Mouse (Mus musculus) myocyte (in vitro differentiated cells): ENCODE results near the gene Cops4. TPM values are rescaled to one million over a fixed set of nuclear protein-coding genes. Genes with fewer than 3 reads are reported as not detected.

Source experiments
- H3K27me3 ChIP-seq: one replicate; pipeline ENCODE4 v1.6.1; 2011; ENCODE audit not compliant: control insufficient read depth, insufficient read depth, insufficient read length
- H3K36me3 ChIP-seq: one replicate; pipeline ENCODE4 v1.6.1; 2011; ENCODE audit not compliant: control insufficient read depth, insufficient read depth
- H3K4me2 ChIP-seq: one replicate; pipeline ENCODE4 v1.6.1; 2011; ENCODE audit warnings: low read depth, control low read depth
- H3K4me3 ChIP-seq: one replicate; pipeline ENCODE4 v1.5.1; 2011; ENCODE audit warnings: mild to moderate bottlenecking, control low read depth, moderate library complexity
- H3K79me2 ChIP-seq: one replicate; pipeline ENCODE4 v1.6.1; 2011; ENCODE audit not compliant: control insufficient read depth, insufficient read depth
- H3ac ChIP-seq: one replicate; pipeline ENCODE4 v1.6.1; 2011; ENCODE audit not compliant: control insufficient read depth, insufficient read length
- CEBPB ChIP-seq: IDR thresholded peaks from 2 replicates; pipeline ENCODE4 v1.6.1; 2011; ENCODE audit warnings: mild to moderate bottlenecking, moderate library complexity; ENCODE audit not compliant: poor library complexity, insufficient read depth, severe bottlenecking
- E2F4 ChIP-seq: IDR thresholded peaks from one replicate; pipeline ENCODE4 v1.6.1; 2011; ENCODE audit warnings: mild to moderate bottlenecking, control low read depth, moderate library complexity; ENCODE audit not compliant: insufficient read depth
- MAX ChIP-seq: IDR thresholded peaks from one replicate; pipeline ENCODE4 v1.6.1; 2011; ENCODE audit warnings: low read depth, mild to moderate bottlenecking, control low read depth
- MYOD1 ChIP-seq, 3 experiments: IDR thresholded peaks; one replicate each; pipeline ENCODE4 v1.6.1; 2011; ENCODE audit warnings: control low read depth in 2 of 3, low read depth in 2 of 3, mild to moderate bottlenecking in 2 of 3, moderate library complexity in 1 of 3; ENCODE audit not compliant: insufficient read length in 2 of 3, control insufficient read depth in 1 of 3
- MYOG ChIP-seq, 3 experiments: IDR thresholded peaks; one replicate each; pipeline ENCODE4 v1.6.1; 2011; ENCODE audit warnings: control low read depth in 2 of 3, low read depth in 2 of 3, mild to moderate bottlenecking in 2 of 3; ENCODE audit not compliant: insufficient read length in 2 of 3, control insufficient read depth in 1 of 3, insufficient read depth in 1 of 3
- POLR2A ChIP-seq: IDR thresholded peaks from one replicate; pipeline ENCODE4 v1.6.1; 2011; ENCODE audit warnings: low read depth, mild to moderate bottlenecking, control low read depth, moderate library complexity; ENCODE audit not compliant: insufficient read length
- POLR2AphosphoS2 ChIP-seq: IDR thresholded peaks from one replicate; pipeline ENCODE4 v1.6.1; 2011; ENCODE audit warnings: low read depth, control low read depth; ENCODE audit not compliant: insufficient read length
- REST ChIP-seq: IDR thresholded peaks from one replicate; pipeline ENCODE4 v1.6.1; 2011; ENCODE audit warnings: mild to moderate bottlenecking, control low read depth, moderate library complexity; ENCODE audit not compliant: insufficient read depth, insufficient read length
- SRF ChIP-seq: IDR thresholded peaks from one replicate; pipeline ENCODE4 v1.6.1; 2011; ENCODE audit warnings: low read depth; ENCODE audit not compliant: control insufficient read depth, insufficient read length
- TCF12 ChIP-seq: IDR thresholded peaks from one replicate; pipeline ENCODE4 v1.6.1; 2011; ENCODE audit warnings: mild to moderate bottlenecking, control low read depth; ENCODE audit not compliant: poor library complexity, insufficient read depth, severe bottlenecking
- TCF3 ChIP-seq: IDR thresholded peaks from one replicate; pipeline ENCODE4 v1.6.1; 2011; ENCODE audit warnings: low read depth, control low read depth; ENCODE audit not compliant: insufficient read length
- USF1 ChIP-seq: IDR thresholded peaks from one replicate; pipeline ENCODE4 v1.6.1; 2011; ENCODE audit warnings: low read depth, mild to moderate bottlenecking, control low read depth, moderate library complexity
- polyA plus RNA-seq: library from polyadenylated mRNA; unstranded; fragments of >200 nt; fragmentation: generic; extraction: Trizol; gene quantifications from one replicate; pipeline ENCODE4 v1.2.1, GENCODE M21; 2012; ENCODE audit warnings: missing spikeins

Cops4 gene
- polyA plus RNA-seq, 1 experiment = 104 TPM

GRCm38 (mm10) chr5:100535826-100536225 lies 17.7 kb downstream of the Cops4 start:
- no peak overlapping the region for H3ac ChIP-seq
- H3K4me3 ChIP-seq = no peak overlapping the region
- H3K36me3 ChIP-seq = peaks cover 45% of the 10 kb centered on the region
- H3K79me2 ChIP-seq = no peaks in the 10 kb centered on the region
- H3K27me3 ChIP-seq = no peaks in the 10 kb centered on the region
- H3K4me2 ChIP-seq = no peak overlapping the region
- TF ChIP-seq MYOG (IDR thresholded peaks at IDR 0.05; ENCODE audit: control insufficient read depth in 1 of 3, insufficient read depth in 1 of 3, insufficient read length in 2 of 3, low read depth in 2 of 3) (no peak), CEBPB (no peak), TCF3 (no peak), POLR2A (no peak), USF1 (no peak), TCF12 (no peak), POLR2AphosphoS2 (no peak), E2F4 (no peak), SRF (no peak), MAX (no peak), REST (no peak)

DNA sequence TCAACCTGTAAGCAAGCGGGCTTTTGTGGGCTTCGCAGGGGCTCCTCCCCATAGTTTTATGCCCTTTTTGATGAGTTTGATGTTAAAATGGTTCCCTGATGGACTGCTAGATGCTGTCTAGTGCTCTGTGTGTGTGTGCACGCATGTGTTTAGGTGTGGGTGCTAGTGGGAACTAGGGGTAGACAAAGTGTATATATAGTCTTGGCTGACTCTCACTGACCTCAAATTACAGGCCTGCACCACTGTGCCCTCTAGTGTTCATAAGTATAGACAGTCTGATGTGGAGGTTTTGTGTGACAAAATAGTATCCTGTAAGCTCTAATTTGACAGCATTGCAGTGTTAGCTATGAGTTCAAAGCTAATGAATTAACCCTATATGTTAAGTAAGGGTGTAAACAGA lies 18.5 kb downstream of the Cops4 start:
- TF ChIP-seq CEBPB (no peak), MYOG (IDR thresholded peaks at IDR 0.05; ENCODE audit: control insufficient read depth in 1 of 3, insufficient read depth in 1 of 3, insufficient read length in 2 of 3, low read depth in 2 of 3) (no peak), TCF12 (no peak), USF1 (no peak), TCF3 (no peak), REST (no peak), POLR2AphosphoS2 (no peak), E2F4 (no peak)

DNA sequence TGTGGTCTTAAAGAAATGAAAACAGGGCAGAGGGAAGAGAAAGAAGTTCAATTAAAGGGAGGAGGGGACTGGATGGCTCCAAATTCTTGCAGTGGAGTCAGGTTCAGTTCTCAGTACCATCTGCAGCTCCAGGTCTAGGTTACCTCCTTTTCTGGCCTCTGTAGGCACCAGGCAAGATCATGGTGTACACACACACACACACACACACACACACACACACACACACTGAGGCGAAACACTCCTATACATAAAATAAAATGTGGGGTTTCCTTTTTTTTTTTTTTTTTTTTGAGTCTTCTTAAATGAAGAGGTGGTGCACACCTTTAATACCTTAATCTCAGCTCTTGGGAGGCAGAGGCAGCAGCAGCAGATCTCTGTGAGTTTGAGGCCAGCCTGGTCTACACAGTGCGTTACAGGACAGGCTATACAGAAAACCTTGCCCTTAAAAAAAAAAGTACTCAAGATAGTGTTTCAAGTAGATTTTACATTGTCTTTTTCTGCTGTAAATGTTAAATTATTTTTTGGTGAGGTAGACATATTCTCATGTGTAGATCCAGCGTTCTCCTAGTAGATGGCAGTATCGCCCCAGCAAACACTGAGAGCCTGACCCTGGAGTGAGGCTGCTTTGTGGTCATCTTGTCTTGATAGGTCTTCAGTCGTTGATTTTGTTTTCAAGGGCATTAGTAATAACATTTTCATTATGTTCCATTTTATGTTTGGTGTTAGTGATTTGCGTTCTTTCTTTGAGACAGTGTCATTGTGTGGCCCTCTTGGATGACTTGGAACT lies 28.4 kb downstream of the Cops4 start:
- no peak overlapping the region for H3K4me2 ChIP-seq
- H3K27me3 ChIP-seq = no peaks in the 10 kb centered on the region
- peaks cover 36% of the 10 kb centered on the region for H3K36me3 ChIP-seq
- H3ac ChIP-seq = no peak overlapping the region
- no peak overlapping the region for H3K4me3 ChIP-seq
- TF ChIP-seq POLR2AphosphoS2 = no peak
- TF ChIP-seq POLR2A = no peak
- no peak for TF ChIP-seq MYOG (IDR thresholded peaks at IDR 0.05; ENCODE audit: control insufficient read depth in 1 of 3, insufficient read depth in 1 of 3, insufficient read length in 2 of 3, low read depth in 2 of 3)
- TF ChIP-seq USF1 = no peak
- no peak for TF ChIP-seq SRF
- TF ChIP-seq REST = no peak
- no peak for TF ChIP-seq MYOD1 (IDR thresholded peaks at IDR 0.05; ENCODE audit: control insufficient read depth in 1 of 3, insufficient read length in 2 of 3, low read depth in 2 of 3)
- no peak for TF ChIP-seq TCF3
- no peak for TF ChIP-seq E2F4
- TF ChIP-seq MAX = no peak
- no peak for TF ChIP-seq CEBPB
- no peak for TF ChIP-seq TCF12
- H3K79me2 ChIP-seq = no peaks in the 10 kb centered on the region

More for the DNA sequence above, 18.5 kb downstream of the Cops4 start:
- no peak overlapping the region for H3K4me2 ChIP-seq
- no peaks in the 10 kb centered on the region for H3K79me2 ChIP-seq
- peaks cover 44% of the 10 kb centered on the region for H3K36me3 ChIP-seq
- no peak overlapping the region for H3ac ChIP-seq
- H3K4me3 ChIP-seq = no peak overlapping the region
- H3K27me3 ChIP-seq = no peaks in the 10 kb centered on the region

DNA sequence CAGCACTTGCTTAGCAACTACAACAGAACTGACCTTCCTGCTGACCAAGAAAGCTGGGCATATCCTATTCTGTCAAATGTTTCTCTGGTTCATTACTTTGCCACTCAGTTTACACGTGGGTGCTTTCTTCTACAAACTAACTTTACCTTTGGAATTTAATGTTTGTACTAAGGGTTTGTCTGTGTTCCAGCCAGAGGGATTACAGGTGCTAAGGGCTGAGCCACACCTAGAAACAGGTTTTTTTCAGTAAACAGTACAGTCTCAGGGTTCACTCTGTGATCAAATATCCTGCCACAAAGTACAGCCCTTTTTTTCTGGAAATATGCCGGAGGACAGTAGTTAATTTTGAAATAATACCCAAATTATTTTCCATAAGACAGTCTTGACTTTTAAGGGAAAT lies 30.1 kb downstream of the Cops4 start:
- Histone ChIP-seq H3ac (no peak overlapping the region), H3K79me2 (no peaks in the 10 kb centered on the region), H3K36me3 (peaks cover 25% of the 10 kb centered on the region), H3K27me3 (no peaks in the 10 kb centered on the region), H3K4me3 (no peak overlapping the region), H3K4me2 (no peak overlapping the region)
- TF ChIP-seq MYOG (IDR thresholded peaks at IDR 0.05; ENCODE audit: control insufficient read depth in 1 of 3, insufficient read depth in 1 of 3, insufficient read length in 2 of 3, low read depth in 2 of 3) (no peak), POLR2A (no peak), CEBPB (no peak)

GRCm38 (mm10) chr5:100549311-100549710 lies 31.2 kb downstream of the Cops4 start:
- H3K27me3 ChIP-seq = no peaks in the 10 kb centered on the region
- H3K4me2 ChIP-seq = no peak overlapping the region
- TF ChIP-seq MYOG (IDR thresholded peaks at IDR 0.05; ENCODE audit: control insufficient read depth in 1 of 3, insufficient read depth in 1 of 3, insufficient read length in 2 of 3, low read depth in 2 of 3) (no peak), CEBPB (no peak), POLR2A (no peak), USF1 (no peak), SRF (no peak)
- H3ac ChIP-seq = no peak overlapping the region
- H3K4me3 ChIP-seq = no peak overlapping the region
- H3K79me2 ChIP-seq = no peaks in the 10 kb centered on the region
- peaks cover 25% of the 10 kb centered on the region for H3K36me3 ChIP-seq
